Mouse (Mus musculus): ENCODE results near the gene Ints11.

Ints11 gene

GRCm38 (mm10) chr4:155892438-155893211 lies 23.3 kb downstream of the Ints11 start:
- DNase-seq (ENCODE audit: low spot score): no peak

GRCm38 (mm10) chr4:155893212-155893690 lies 23.9 kb downstream of the Ints11 start:
- no peak for DNase-seq (ENCODE audit: low spot score)

- peak; percentile 35 for DNase-seq (ENCODE audit: low spot score)
Observed at GRCm38 (mm10) chr4:155894311-155894881, 25.1 kb downstream of the Ints11 start.

GRCm38 (mm10) chr4:155895216-155895615 lies 25.9 kb downstream of the Ints11 start:
- DNase-seq (ENCODE audit: low spot score): no peak

GRCm38 (mm10) chr4:155895826-155896225 lies 26.5 kb downstream of the Ints11 start:
- no peak for DNase-seq (ENCODE audit: low spot score)

GRCm38 (mm10) chr4:155896461-155896860 lies 27.1 kb downstream of the Ints11 start:
- DNase-seq (ENCODE audit: low spot score): no peak

GRCm38 (mm10) chr4:155898318-155898717 lies 29.0 kb downstream of the Ints11 start:
- no peak for DNase-seq (ENCODE audit: low spot score)

- no peak for DNase-seq (ENCODE audit: low spot score)
Observed at GRCm38 (mm10) chr4:155899355-155899754, 30.0 kb downstream of the Ints11 start.

GRCm38 (mm10) chr4:155901205-155901604 lies 31.9 kb downstream of the Ints11 start:
- no peak for DNase-seq (ENCODE audit: low spot score)

- no peak for DNase-seq (ENCODE audit: low spot score)
Observed at GRCm38 (mm10) chr4:155903246-155903645, 33.9 kb downstream of the Ints11 start.

GRCm38 (mm10) chr4:155904318-155905102 lies 35.2 kb downstream of the Ints11 start:
- no peak for DNase-seq (ENCODE audit: low spot score)

- no peak for DNase-seq (ENCODE audit: low spot score)
Observed at GRCm38 (mm10) chr4:155905634-155906033, 36.3 kb downstream of the Ints11 start.

- DNase-seq (ENCODE audit: low spot score): no peak
Observed at GRCm38 (mm10) chr4:155906125-155906524, 36.8 kb downstream of the Ints11 start.

- DNase-seq (ENCODE audit: low spot score): no peak
Observed at GRCm38 (mm10) chr4:155907003-155907402, 37.7 kb downstream of the Ints11 start.

GRCm38 (mm10) chr4:155908281-155908680 lies 38.9 kb downstream of the Ints11 start:
- no peak for DNase-seq (ENCODE audit: low spot score)

- no peak for DNase-seq (ENCODE audit: low spot score)
Observed at GRCm38 (mm10) chr4:155908751-155909150, 39.4 kb downstream of the Ints11 start.

GRCm38 (mm10) chr4:155932031-155932430 lies 62.7 kb downstream of the Ints11 start:
- DNase-seq (ENCODE audit: low spot score): no peak
